Mouse (Mus musculus) telencephalon, adult 2 months (tissue): ENCODE measurements around the gene Mkrn2os.
A peak's percentile ranks its signal among the peaks of the same experiment; 100 is the strongest.

Experiments used
- DNase-seq: peaks from one replicate; pipeline ENCODE4 v3.0.0-alpha.2; 2011; ENCODE audit warnings: low read depth, low spot score

The Mkrn2os gene

GRCm38 (mm10) chr6:115583430-115584125 lies 8.8 kb downstream of the Mkrn2os start:
- no peak for DNase-seq

DNA sequence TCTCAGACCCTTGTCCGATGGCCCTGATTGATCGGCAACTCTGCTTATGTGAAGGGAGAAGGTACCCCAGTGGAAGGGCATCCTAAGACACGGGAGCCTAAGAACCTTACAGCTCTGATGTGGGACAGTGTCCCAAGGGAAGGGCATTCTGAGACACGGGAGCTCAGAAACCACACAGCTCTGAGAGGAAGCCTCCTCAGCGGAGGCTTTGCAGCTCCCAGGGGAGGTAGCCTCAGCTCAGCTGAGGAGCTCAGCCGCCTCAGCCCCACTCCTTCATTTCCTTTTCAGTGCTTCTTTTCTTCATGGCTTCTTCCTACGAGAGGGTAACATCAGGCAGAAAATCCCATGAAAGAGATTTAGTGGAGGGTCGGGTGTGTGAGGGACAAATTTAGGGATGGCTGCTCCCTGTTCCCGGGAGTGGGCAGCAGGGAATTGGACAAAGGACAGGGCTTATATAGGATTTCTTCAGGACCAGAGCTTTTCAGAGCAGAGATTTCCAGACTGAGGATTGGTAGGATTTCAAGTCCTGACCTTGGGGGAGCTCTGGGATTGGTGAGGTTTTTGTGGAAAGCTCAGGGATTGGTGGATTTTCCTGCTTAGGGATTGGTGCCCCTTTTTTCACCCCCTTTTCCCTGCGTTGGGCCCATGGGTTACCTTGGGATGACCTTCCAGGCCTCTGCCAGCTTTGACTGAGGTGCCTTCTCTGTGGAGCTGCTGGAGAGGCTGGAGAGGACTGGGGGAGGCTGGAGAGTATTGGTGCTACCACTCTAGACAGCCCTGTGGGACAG lies 9.9 kb downstream of the Mkrn2os start:
- no peak for DNase-seq

DNA sequence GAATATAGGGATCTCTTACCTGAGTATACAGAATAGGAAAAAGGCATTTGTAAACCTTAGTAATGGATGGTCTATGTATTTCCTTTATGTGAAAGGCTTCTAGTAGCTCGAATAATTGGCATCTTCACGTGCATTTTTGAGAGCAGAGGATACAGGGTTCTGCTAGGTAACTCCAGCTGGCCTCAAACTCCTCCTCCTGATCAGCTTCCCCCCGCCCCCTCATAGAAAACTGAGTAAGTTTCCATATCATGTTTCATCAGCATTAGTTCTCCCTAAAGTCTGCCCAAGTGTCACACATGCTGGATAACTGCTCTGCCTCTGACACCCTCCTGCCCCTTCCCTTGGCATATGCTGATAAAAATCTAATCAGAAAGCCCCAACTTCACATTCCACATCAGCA lies 11.6 kb downstream of the Mkrn2os start:
- no peak for DNase-seq

GRCm38 (mm10) chr6:115577941-115578340 lies 14.4 kb downstream of the Mkrn2os start:
- DNase-seq: no peak

DNA sequence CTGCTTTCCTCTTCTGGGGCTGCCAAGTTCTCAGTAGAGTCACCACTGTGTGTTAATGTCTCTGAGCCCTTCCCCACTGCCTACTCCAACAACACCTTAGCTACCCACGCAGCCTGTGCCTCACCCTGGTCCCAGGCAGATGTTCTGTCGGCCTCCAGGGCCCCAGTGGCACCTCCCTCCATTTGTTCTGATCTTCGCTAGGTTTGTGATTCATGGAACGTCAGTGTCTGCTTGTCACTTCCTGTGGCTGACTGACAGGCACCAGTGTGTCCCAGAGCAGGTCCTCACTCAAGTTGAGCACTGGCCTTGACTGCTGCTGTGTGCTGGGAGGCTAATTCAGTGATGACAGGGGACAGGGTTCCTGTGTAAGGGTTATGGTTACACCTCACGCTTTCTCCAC lies 15.0 kb downstream of the Mkrn2os start:
- DNase-seq: no peak

GRCm38 (mm10) chr6:115574171-115574570 lies 18.2 kb downstream of the Mkrn2os start:
- peak; percentile 2 for DNase-seq

GRCm38 (mm10) chr6:115565479-115566045 lies 26.8 kb downstream of the Mkrn2os start:
- no peak for DNase-seq

GRCm38 (mm10) chr6:115559651-115560632 lies 32.4 kb downstream of the Mkrn2os start:
- DNase-seq: no peak

GRCm38 (mm10) chr6:115558176-115558575 lies 34.2 kb downstream of the Mkrn2os start:
- no peak for DNase-seq

- peak; percentile 13 for DNase-seq
Measured at GRCm38 (mm10) chr6:115555485-115555884, 36.9 kb downstream of the Mkrn2os start.

DNA sequence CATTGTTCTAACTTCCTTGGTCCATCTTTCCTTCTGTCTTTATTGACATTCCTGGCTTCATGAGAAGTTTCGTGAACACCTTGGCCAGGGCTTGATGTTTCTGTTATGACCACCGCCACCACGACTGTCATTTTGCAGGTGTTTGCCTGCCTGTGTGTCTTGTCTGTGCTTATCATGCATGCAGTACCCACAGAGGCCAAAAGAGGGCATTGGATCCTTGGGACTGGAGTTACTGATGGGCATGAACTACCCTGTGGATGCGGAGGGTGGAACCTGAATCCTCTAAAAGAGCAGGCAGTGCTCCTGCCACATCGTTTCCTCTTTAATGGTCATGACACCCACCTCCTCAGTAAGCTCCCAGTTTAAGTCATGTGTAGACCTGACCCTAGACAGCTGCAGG lies 46.1 kb downstream of the Mkrn2os start:
- no peak for DNase-seq

DNA sequence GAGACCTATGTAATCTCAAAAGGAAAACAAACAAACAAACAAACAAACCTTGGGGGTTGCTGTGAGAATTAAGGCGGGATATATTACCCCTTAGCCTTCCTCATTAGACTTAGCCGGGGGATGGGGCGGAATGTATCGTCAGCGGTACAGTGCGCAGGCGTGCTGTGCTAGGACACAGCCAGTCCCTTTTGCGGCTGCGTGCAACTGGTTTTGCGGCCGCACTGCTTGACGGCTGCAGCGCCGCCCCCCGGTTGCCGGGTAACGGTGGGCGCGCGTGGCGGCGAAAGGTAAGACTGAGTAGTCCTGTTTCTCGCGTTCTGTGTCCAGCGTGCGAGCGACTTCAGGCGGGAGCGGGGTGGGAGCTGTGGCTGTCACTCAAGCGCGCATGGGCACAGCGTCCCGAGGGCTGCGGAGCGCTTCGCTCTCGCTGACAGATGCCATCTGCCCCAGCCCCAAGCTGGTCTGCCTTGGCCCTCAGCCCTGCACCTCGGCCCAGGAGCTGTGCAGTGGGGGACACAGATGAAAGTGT lies 47.9 kb downstream of the Mkrn2os start, which contains the start of gene Tsen2:
Tsen2 (plus strand) TSS at position 223 of the 529 bp plus-strand sequence.
- DNase-seq: peak; percentile 90

GRCm38 (mm10) chr6:115542341-115542740 lies 50.0 kb downstream of the Mkrn2os start:
- DNase-seq: no peak

GRCm38 (mm10) chr6:115541676-115542275 lies 50.6 kb downstream of the Mkrn2os start:
- no peak for DNase-seq

DNA sequence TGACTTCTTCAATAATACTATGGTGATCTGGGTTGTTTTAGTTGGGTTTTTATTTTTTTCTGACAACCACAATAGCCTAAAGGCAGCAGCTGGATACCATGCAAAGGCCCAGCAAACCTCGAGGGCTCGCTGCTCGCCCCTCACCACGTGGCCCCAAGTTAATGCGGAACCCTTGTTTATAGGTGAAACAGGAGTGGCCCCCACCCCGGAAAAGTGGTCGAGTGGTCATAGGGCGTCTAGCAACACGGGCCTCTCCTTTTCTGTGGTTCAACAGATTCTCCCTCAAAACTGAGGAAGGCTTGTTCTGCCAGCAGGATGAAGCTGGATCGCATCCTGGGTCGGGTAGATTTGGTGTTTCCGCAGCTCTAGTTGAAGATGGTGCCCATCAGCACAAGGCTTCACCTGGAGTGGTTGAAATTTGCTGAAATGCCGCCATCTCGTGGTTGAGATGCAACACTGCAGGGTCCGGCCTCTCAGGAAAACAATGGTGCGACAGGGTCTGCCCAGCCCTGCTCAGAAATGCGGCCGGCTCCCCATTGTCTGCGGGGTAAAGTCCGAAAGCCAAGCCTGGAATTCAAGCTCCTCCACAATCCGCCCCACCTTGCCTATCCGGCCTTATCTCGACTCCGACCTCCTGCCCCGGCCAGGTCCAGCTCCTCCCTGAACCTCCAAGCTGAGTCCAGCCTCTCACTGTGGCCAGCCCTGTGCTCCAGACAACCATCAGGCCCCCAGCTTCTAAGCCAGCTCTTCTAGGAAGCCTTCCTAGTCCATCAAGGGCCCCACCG lies 53.5 kb downstream of the Mkrn2os start:
- DNase-seq: peak; percentile 42

- DNase-seq: no peak
Measured at GRCm38 (mm10) chr6:115536169-115536568, 56.2 kb downstream of the Mkrn2os start.

GRCm38 (mm10) chr6:115534617-115535016 lies 57.8 kb downstream of the Mkrn2os start:
- DNase-seq: no peak
